Mouse (Mus musculus) lung, postnatal 0 days (tissue): ENCODE data around the gene Rph3al.

Experiments used
- CTCF ChIP-seq: IDR thresholded peaks from 2 replicates; pipeline ENCODE4 v1.5.1; 2016; ENCODE audit warnings: antibody characterized with exemption, mild to moderate bottlenecking
- EP300 ChIP-seq: IDR thresholded peaks from 2 replicates; pipeline ENCODE4 v1.6.1; 2016; ENCODE audit warnings: antibody characterized with exemption, mild to moderate bottlenecking, control low read depth

- TF ChIP-seq CTCF = no peak
- TF ChIP-seq EP300 = no peak
These were observed 7.7 kb upstream of the Rph3al start for GRCm38 (mm10) chr11:75945805-75946450.
